Mouse (Mus musculus): ENCODE measurements around the gene Nsun4.

- no peak for TF ChIP-seq CTCF (IDR thresholded peaks at IDR 0.05; ENCODE audit: low read depth)
- no peak for TF ChIP-seq EP300 (IDR thresholded peaks at IDR 0.05; ENCODE audit: low read depth)
Observed at GRCm38 (mm10) chr4:116076369-116077231, 22.9 kb upstream of the Nsun4 start.

All from liver, postnatal 0 days (tissue).